Mouse (Mus musculus): ENCODE data around the gene Slc4a4. TPM values are rescaled to one million over a fixed set of nuclear protein-coding genes. Genes with fewer than 3 reads are reported as not detected.

Slc4a4 gene
- polyA plus RNA-seq, 1 experiment from 2014 or later, result 5.9 TPM

DNA sequence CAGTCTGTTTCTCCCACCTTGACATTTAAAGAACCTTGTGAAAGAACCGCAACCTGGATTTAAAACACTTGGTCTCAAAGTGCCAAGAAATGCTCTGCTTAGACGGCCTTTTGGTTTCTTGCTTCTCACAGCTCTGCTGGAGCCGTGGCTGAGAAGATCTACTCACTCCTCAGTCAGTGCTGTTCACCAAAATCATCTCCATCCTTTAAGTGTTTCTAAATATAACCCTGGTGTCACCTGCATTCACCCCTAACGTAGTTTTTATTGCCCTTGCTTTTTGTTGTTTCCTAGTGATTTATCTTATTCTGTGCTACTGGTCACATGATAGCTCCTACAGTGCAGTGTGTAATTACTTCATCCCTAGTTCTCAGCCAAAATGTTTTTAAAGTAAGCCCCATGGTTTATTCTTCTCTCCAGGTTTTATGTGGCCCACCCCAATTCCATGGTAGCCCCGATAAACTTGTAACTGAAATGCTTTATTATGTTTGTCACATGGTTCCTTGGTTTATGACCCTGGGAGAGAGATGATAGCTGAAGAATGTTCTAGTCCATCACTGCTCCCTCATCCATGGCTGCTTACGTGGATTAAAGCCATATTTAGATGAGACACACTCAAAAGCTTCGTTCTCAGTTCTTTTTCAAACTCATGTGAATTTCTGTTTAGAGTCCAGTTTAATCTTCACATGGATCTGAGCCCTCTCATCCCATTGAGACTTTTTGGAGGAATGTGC lies 323.5 kb downstream of the Slc4a4 start:
- H3K27me3 ChIP-seq (replicated peaks; ENCODE audit: control insufficient read depth, insufficient read depth, low read length), result no peaks in the 10 kb centered on the region
- ATAC-seq (replicated peaks; ENCODE audit: low FRiP score, low TSS enrichment, low read depth) (no peak), DNase-seq (ENCODE audit: low spot score) (no peak)
- H3K9ac ChIP-seq (ENCODE audit: low read length), result no peak overlapping the region
- H3K4me3 ChIP-seq (ENCODE audit: low read depth, low read length), result no peak overlapping the region
- H3K27ac ChIP-seq (ENCODE audit: low read depth), result no peak overlapping the region
- 67% methylated on average over 7 of the region's 7 CpGs for WGBS
- no peaks in the 10 kb centered on the region for H3K9me3 ChIP-seq (ENCODE audit: control insufficient read depth, low read length)
- H3K36me3 ChIP-seq (ENCODE audit: control insufficient read depth, insufficient read depth, low read length), result no peaks in the 10 kb centered on the region
- H3K4me2 ChIP-seq (ENCODE audit: low read length), result no peak overlapping the region
- H3K4me1 ChIP-seq (replicated peaks; ENCODE audit: control insufficient read depth, insufficient read depth, low read length), result no peaks in the 10 kb centered on the region

DNA sequence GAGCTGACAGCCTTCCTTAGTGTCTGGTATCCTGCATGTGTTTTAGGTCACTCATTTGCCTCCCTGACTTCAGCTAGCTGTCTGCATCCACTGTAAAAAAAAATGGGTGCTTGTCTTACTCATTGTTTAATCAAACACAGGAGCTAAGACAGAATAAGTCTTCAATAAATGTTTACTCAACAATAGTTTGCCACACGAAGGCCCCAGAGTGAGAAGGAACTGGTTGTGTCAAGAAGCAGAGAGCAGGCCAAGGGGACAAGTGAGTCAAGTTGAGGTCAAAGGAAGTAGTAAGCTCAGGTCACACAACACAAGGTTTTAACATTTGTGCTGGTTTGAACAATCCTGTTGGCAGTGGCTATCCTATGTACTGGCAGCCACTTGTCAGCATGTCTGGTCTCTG lies 324.4 kb downstream of the Slc4a4 start:
- 21% methylated on average over 1 of the region's 1 CpGs for WGBS

DNA sequence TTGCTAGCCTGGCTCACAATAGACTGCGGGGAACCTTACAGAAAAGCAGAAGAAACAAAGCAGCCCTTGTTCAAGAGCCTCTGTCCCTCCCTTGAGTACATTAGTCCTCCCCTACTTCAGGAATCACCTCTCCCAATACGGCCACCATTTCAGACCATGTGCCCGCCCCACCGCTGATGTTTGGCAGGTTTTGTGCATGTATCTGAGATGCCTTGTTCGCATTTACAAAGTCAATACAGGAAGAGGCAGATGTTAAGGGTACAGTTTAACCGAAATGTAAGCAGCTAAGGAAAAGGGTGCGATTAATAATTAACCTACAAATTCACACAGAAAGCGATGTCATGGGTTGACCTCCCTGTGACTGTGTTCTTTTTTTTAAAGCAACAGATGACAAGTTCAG lies 331.6 kb downstream of the Slc4a4 start:
- H3K9me3 ChIP-seq (ENCODE audit: control insufficient read depth, low read length), result no peaks in the 10 kb centered on the region
- 63% methylated on average over 8 of the region's 8 CpGs for WGBS
- H3K27ac ChIP-seq (ENCODE audit: low read depth), result peak overlapping the region; percentile 6; the same call in 1 of the 2 replicates
- H3K4me2 ChIP-seq (ENCODE audit: low read length), result peak overlapping the region; percentile 1; the same call in 1 of the 2 replicates
- H3K36me3 ChIP-seq (ENCODE audit: control insufficient read depth, insufficient read depth, low read length), result no peaks in the 10 kb centered on the region
- ATAC-seq (replicated peaks; ENCODE audit: low FRiP score, low TSS enrichment, low read depth) (peak; percentile 90), DNase-seq (ENCODE audit: low spot score) (peak; percentile 61)
- H3K27me3 ChIP-seq (replicated peaks; ENCODE audit: control insufficient read depth, insufficient read depth, low read length), result no peaks in the 10 kb centered on the region
- H3K9ac ChIP-seq (ENCODE audit: low read length), result no peak overlapping the region
- H3K4me1 ChIP-seq (replicated peaks; ENCODE audit: control insufficient read depth, insufficient read depth, low read length), result no peaks in the 10 kb centered on the region
- H3K4me3 ChIP-seq (ENCODE audit: low read depth, low read length), result no peak overlapping the region

More for the DNA sequence above, 324.4 kb downstream of the Slc4a4 start:
- no peak overlapping the region for H3K4me3 ChIP-seq (ENCODE audit: low read depth, low read length)
- no peak overlapping the region for H3K27ac ChIP-seq (ENCODE audit: low read depth)
- H3K4me2 ChIP-seq (ENCODE audit: low read length), result no peak overlapping the region
- H3K9me3 ChIP-seq (ENCODE audit: control insufficient read depth, low read length), result no peaks in the 10 kb centered on the region
- no peak for DNase-seq (ENCODE audit: low spot score)
- no peaks in the 10 kb centered on the region for H3K4me1 ChIP-seq (replicated peaks; ENCODE audit: control insufficient read depth, insufficient read depth, low read length)
- no peak overlapping the region for H3K9ac ChIP-seq (ENCODE audit: low read length)
- no peaks in the 10 kb centered on the region for H3K27me3 ChIP-seq (replicated peaks; ENCODE audit: control insufficient read depth, insufficient read depth, low read length)
- ATAC-seq (replicated peaks; ENCODE audit: low FRiP score, low TSS enrichment, low read depth), result no peak
- no peaks in the 10 kb centered on the region for H3K36me3 ChIP-seq (ENCODE audit: control insufficient read depth, insufficient read depth, low read length)

DNA sequence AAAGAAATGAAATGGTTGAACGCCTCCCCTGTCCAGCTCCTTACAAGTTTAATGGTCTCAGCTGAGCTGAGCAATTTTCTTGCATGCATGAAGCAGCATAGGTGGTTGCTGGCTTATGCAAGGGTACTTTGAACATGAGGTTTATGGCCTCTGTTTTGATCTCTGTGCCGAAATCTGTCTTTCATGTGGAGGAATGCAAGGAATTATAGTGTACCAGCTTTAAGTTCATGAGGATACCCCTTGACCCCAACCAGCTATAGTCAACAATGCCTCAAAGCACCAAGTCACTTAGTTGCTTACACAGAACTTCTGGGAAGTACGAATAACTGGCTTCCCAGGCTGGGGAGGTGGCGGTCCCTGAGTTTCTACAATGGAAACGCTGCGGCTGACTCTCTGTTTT lies 332.1 kb downstream of the Slc4a4 start:
- 58% methylated on average over 6 of the region's 6 CpGs for WGBS
- H3K27ac ChIP-seq (ENCODE audit: low read depth), result peak overlapping the region; percentile 6; the same call in 1 of the 2 replicates
- peak; percentile 64 for ATAC-seq (replicated peaks; ENCODE audit: low FRiP score, low TSS enrichment, low read depth)

DNA sequence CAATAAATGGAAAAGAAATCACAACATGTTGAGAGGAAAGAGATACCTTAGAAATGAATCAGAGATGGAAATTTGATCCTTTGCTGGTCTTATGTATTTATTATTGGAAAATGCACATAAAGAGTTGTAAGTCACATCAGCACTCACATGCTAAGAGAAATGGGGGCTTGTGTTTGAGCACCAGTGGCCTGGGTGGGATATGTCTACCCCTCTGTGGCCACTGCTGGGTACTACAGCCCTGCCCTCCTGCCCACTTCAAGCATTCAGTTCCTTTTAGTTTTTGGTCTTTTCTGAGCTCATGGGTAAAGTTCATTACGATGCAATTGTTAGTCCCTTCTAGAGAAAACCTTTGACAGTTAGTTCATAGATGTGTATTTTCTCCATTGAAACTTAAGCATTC lies 335.0 kb downstream of the Slc4a4 start:
- 66% methylated on average over 1 of the region's 1 CpGs for WGBS
- no peak overlapping the region for H3K4me2 ChIP-seq (ENCODE audit: low read length)
- H3K27ac ChIP-seq (ENCODE audit: low read depth), result no peak overlapping the region
- DNase-seq (ENCODE audit: low spot score) (no peak), ATAC-seq (replicated peaks; ENCODE audit: low FRiP score, low TSS enrichment, low read depth) (no peak)
- no peak overlapping the region for H3K9ac ChIP-seq (ENCODE audit: low read length)
- H3K36me3 ChIP-seq (ENCODE audit: control insufficient read depth, insufficient read depth, low read length), result no peaks in the 10 kb centered on the region
- H3K9me3 ChIP-seq (ENCODE audit: control insufficient read depth, low read length), result no peaks in the 10 kb centered on the region
- no peak overlapping the region for H3K4me3 ChIP-seq (ENCODE audit: low read depth, low read length)
- H3K4me1 ChIP-seq (replicated peaks; ENCODE audit: control insufficient read depth, insufficient read depth, low read length), result no peaks in the 10 kb centered on the region; the same call in 1 of the 2 replicates
- no peaks in the 10 kb centered on the region for H3K27me3 ChIP-seq (replicated peaks; ENCODE audit: control insufficient read depth, insufficient read depth, low read length)

More for the DNA sequence above, 332.1 kb downstream of the Slc4a4 start:
- Histone ChIP-seq H3K36me3 (ENCODE audit: control insufficient read depth, insufficient read depth, low read length) (no peaks in the 10 kb centered on the region), H3K4me2 (ENCODE audit: low read length) (peak overlapping the region; percentile 1; the same call in 1 of the 2 replicates), H3K27me3 (replicated peaks; ENCODE audit: control insufficient read depth, insufficient read depth, low read length) (no peaks in the 10 kb centered on the region), H3K9me3 (ENCODE audit: control insufficient read depth, low read length) (no peaks in the 10 kb centered on the region), H3K4me3 (ENCODE audit: low read depth, low read length) (no peak overlapping the region), H3K4me1 (replicated peaks; ENCODE audit: control insufficient read depth, insufficient read depth, low read length) (no peaks in the 10 kb centered on the region; the same call in 1 of the 2 replicates), H3K9ac (ENCODE audit: low read length) (no peak overlapping the region)
- DNase-seq (ENCODE audit: low spot score), result no peak

DNA sequence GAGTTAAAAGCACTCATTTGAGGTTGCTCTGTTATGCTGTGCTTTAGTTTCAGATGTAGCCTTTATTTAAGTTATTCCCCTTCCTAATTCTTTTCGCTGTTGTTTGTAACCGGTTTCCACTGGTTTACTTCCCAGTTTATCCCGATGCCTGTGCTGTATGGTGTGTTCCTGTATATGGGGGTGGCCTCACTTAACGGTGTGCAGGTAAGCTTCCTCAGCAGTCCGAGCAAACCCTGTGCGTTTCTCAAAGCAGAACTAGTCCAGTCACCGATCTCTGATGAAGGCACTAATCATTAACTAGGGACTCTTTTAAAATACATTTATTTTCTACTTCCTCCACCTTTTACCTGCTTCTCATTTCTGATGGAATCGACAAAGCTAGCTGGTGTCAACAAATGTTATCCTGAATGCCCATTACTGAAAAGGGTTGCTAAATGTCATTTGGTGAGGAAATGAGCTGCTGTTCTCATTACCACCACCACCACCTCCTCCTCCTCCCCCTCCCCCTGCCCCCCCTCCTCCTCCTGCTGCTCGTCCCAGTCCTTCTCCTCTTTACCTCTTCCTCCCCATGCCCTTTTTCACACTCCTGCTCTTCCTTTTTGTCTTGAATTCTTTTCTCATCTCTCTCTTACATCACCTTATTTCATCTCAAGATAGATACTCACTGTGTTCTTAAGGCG lies 336.6 kb downstream of the Slc4a4 start:
- H3K4me2 ChIP-seq (ENCODE audit: low read length), result peak overlapping the region; percentile 22

DNA sequence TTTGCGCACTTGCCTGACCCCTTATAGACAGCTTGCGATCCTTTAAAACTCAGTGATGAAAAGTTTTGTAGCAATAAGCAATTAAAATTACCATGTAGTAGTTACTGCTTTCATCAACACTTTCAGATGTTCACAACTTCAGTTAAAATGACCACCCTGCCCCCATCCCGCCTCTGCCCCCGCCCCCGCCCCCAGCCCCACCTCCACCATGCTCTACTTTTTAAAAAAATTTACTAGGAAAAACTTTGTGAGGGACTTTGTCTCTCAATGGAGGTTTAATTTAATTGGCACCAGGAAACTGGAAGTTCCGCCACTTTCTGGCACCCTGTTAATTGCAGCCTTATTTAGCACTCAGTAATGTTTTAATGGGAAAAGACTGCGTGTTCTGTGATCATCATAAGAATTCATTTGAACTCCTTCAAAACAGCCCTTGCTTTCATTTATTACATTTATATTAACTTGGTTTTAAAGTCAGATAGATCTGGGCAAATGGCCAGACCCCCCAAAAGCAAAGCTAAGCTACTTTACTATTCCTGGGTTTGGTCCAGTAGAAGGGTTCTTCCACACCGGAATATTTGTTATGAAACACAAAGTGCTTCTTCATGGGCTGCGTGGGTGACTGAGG lies 337.2 kb downstream of the Slc4a4 start:
- H3K4me1 ChIP-seq (replicated peaks; ENCODE audit: control insufficient read depth, insufficient read depth, low read length), result no peaks in the 10 kb centered on the region; the same call in 1 of the 2 replicates
- H3K4me2 ChIP-seq (ENCODE audit: low read length), result no peak overlapping the region
- H3K27ac ChIP-seq (ENCODE audit: low read depth), result no peak overlapping the region
- no peak overlapping the region for H3K9ac ChIP-seq (ENCODE audit: low read length)
- ATAC-seq (replicated peaks; ENCODE audit: low FRiP score, low TSS enrichment, low read depth), result no peak
- H3K36me3 ChIP-seq (ENCODE audit: control insufficient read depth, insufficient read depth, low read length), result no peaks in the 10 kb centered on the region
- no peak overlapping the region for H3K4me3 ChIP-seq (ENCODE audit: low read depth, low read length)
- H3K27me3 ChIP-seq (replicated peaks; ENCODE audit: control insufficient read depth, insufficient read depth, low read length), result no peaks in the 10 kb centered on the region
- H3K9me3 ChIP-seq (ENCODE audit: control insufficient read depth, low read length), result no peaks in the 10 kb centered on the region
- WGBS, result 61% methylated on average over 9 of the region's 9 CpGs
- DNase-seq (ENCODE audit: low spot score), result no peak

More for the DNA sequence above, 336.6 kb downstream of the Slc4a4 start:
- no peak for DNase-seq (ENCODE audit: low spot score)
- no peaks in the 10 kb centered on the region; the same call in 1 of the 2 replicates for H3K4me1 ChIP-seq (replicated peaks; ENCODE audit: control insufficient read depth, insufficient read depth, low read length)
- no peaks in the 10 kb centered on the region for H3K36me3 ChIP-seq (ENCODE audit: control insufficient read depth, insufficient read depth, low read length)
- H3K4me3 ChIP-seq (ENCODE audit: low read depth, low read length), result no peak overlapping the region
- H3K9ac ChIP-seq (ENCODE audit: low read length), result no peak overlapping the region
- no peak for ATAC-seq (replicated peaks; ENCODE audit: low FRiP score, low TSS enrichment, low read depth)
- H3K27me3 ChIP-seq (replicated peaks; ENCODE audit: control insufficient read depth, insufficient read depth, low read length), result no peaks in the 10 kb centered on the region
- H3K9me3 ChIP-seq (ENCODE audit: control insufficient read depth, low read length), result no peaks in the 10 kb centered on the region
- H3K27ac ChIP-seq (ENCODE audit: low read depth), result no peak overlapping the region
- WGBS, result 41% methylated on average over 10 of the region's 10 CpGs

DNA sequence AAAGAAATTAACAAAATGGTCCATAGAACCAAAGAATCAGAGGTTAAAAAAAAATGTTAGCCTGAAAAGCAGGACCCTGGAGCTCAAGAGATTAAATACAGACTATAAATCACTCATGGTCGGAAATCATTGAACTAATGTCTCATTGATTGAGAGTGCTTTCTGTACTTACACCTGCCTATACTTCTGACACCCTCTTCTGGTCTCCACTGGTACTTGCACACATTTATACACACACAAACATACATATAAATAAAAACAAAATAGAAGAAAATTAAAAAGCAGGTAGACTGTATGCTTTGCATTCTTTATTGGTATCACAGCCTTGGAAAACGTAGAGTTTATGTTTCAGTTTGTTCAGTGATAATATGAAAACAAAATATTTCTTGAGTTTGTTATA lies 341.3 kb downstream of the Slc4a4 start:
- DNase-seq (ENCODE audit: low spot score) (no peak), ATAC-seq (replicated peaks; ENCODE audit: low FRiP score, low TSS enrichment, low read depth) (no peak)
- no peak overlapping the region for H3K9ac ChIP-seq (ENCODE audit: low read length)
- no peak overlapping the region for H3K4me2 ChIP-seq (ENCODE audit: low read length)
- WGBS, result 84% methylated on average over 2 of the region's 2 CpGs
- H3K9me3 ChIP-seq (ENCODE audit: control insufficient read depth, low read length), result no peaks in the 10 kb centered on the region
- H3K36me3 ChIP-seq (ENCODE audit: control insufficient read depth, insufficient read depth, low read length), result no peaks in the 10 kb centered on the region
- no peaks in the 10 kb centered on the region; the same call in 1 of the 2 replicates for H3K4me1 ChIP-seq (replicated peaks; ENCODE audit: control insufficient read depth, insufficient read depth, low read length)
- no peaks in the 10 kb centered on the region for H3K27me3 ChIP-seq (replicated peaks; ENCODE audit: control insufficient read depth, insufficient read depth, low read length)
- H3K4me3 ChIP-seq (ENCODE audit: low read depth, low read length), result no peak overlapping the region
- H3K27ac ChIP-seq (ENCODE audit: low read depth), result no peak overlapping the region
